Mouse (Mus musculus) liver, embryonic 14.5 days (tissue): ENCODE data around the gene Pde10a. TPM values are rescaled to one million over a fixed set of nuclear protein-coding genes. Genes with fewer than 3 reads are reported as not detected.

Source experiments
- ATAC-seq: fragments of 200-750 bp; cut with Nextera tagmentation; 2 replicates; pipeline ENCODE4 v1.8.0; 2017; ENCODE audit warnings: moderate number of reproducible peaks, mild to moderate bottlenecking, moderate library complexity; ENCODE audit not compliant: insufficient read depth
- DNase-seq, 3 experiments: peaks; one replicate each; pipeline ENCODE4 v3.0.0-alpha.2; 2012 to 2013; ENCODE audit warnings: low read depth in 3 of 3, low spot score in 3 of 3
- H3K27ac ChIP-seq: fragments of 300-500 bp; sonication (generic); 2 replicates; pipeline ENCODE4 v1.5.1; 2014; ENCODE audit warnings: moderate library complexity, mild to moderate bottlenecking, control low read depth, inconsistent platforms
- H3K27me3 ChIP-seq: fragments of 300-500 bp; sonication (generic); 2 replicates; pipeline ENCODE4 v1.6.1; 2014; ENCODE audit warnings: mild to moderate bottlenecking, low read length, moderate library complexity; ENCODE audit not compliant: control insufficient read depth, insufficient read depth
- H3K36me3 ChIP-seq: fragments of 300-500 bp; sonication (generic); replicated peaks from 2 replicates; pipeline ENCODE4 v1.6.1; 2014; ENCODE audit warnings: low read depth; ENCODE audit not compliant: control insufficient read depth, insufficient read depth
- H3K4me1 ChIP-seq, 2 experiments: fragments of 200-500 bp in 1 of 2; fragments of 300-500 bp in 1 of 2; sonication (generic) in 1 of 2; replicated peaks; 2 replicates each; pipeline ENCODE4 v1.6.1; 2012 to 2014; ENCODE audit warnings: antibody characterized with exemption in 1 of 2, inconsistent platforms in 1 of 2, low read length in 1 of 2; ENCODE audit not compliant: control insufficient read depth in 2 of 2, insufficient read depth in 2 of 2
- H3K4me2 ChIP-seq: fragments of 300-500 bp; sonication (generic); 2 replicates; pipeline ENCODE4 v1.6.1; 2014; ENCODE audit warnings: low read depth, mild to moderate bottlenecking, control low read depth, moderate library complexity
- H3K4me3 ChIP-seq, 2 experiments: fragments of 200-500 bp in 1 of 2; fragments of 300-500 bp in 1 of 2; sonication (generic) in 1 of 2; 2 replicates each; pipeline ENCODE4 v1.5.1; 2012 to 2014; ENCODE audit warnings: low read depth in 2 of 2, low read length in 2 of 2, mild to moderate bottlenecking in 2 of 2, control low read depth in 1 of 2, inconsistent platforms in 1 of 2, moderate library complexity in 1 of 2; ENCODE audit not compliant: insufficient read depth in 1 of 2
- H3K9ac ChIP-seq: fragments of 300-500 bp; sonication (generic); replicated peaks from 2 replicates; pipeline ENCODE4 v1.6.1; 2014; ENCODE audit warnings: mild to moderate bottlenecking, control low read depth, moderate library complexity
- H3K9me3 ChIP-seq: fragments of 300-500 bp; sonication (generic); 2 replicates; pipeline ENCODE4 v1.6.1; 2016; ENCODE audit warnings: low read length, mixed read lengths; ENCODE audit not compliant: control insufficient read depth
- CTCF ChIP-seq: IDR thresholded peaks from 2 replicates; pipeline ENCODE4 v1.5.1; 2016; ENCODE audit warnings: antibody characterized with exemption, low read depth, control low read depth
- EP300 ChIP-seq: IDR thresholded peaks from 2 replicates; pipeline ENCODE4 v1.6.1; 2016; ENCODE audit warnings: antibody characterized with exemption, low read depth
- WGBS: fragments of 180-500 bp; shearing (Covaris S2); extraction: QIAGEN DNeasy Blood & Tissue Kit; methylation state at CpG from one replicate; pipeline ENCODE4 v1.1.7; 2014; ENCODE audit not compliant: insufficient replicate concordance; 5-methylcytosine and 5-hydroxymethylcytosine counted together
- polyA plus RNA-seq, 2 experiments: library from polyadenylated mRNA; depleted of rRNA in 1 of 2; stranded (reverse) in 1 of 2; unstranded in 1 of 2; fragments of >200 nt; fragmentation: Nextera tagmentation in 1 of 2; extraction: Ambion mirVana in 1 of 2; gene quantifications; 2 replicates each; pipeline versions ENCODE4 v1.2.1 to v1.2.3; 2012 to 2014

Pde10a gene
- polyA plus RNA-seq, 2 experiments = 0.52 to 0.60 TPM

DNA sequence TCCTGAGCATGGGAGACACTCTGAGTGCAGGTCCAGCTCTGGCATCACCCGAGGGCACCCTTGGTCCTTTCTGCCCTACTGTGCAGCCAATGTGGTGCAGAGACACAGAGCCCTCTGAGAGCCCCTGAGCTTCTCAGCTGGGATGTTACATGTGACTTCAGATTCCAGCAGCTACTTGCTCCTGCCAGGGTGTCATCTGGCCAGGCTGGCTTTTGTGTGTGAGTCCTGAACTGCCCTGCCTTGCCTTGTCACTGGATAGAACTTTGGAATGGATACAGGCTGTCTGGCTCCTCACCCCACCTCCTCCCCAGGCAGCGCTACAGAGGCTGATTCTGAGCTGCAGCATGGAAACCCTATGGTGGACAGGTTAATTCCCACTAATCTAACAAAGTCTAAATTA lies 149.5 kb downstream of the Pde10a start:
- Histone ChIP-seq H3K4me2 (no peak overlapping the region), H3K4me3 (no peak overlapping the region), H3K27me3 (no peaks in the 10 kb centered on the region), H3K27ac (no peak overlapping the region), H3K9me3 (no peaks in the 10 kb centered on the region), H3K4me1 (no peaks in the 10 kb centered on the region), H3K36me3 (no peaks in the 10 kb centered on the region), H3K9ac (no peak overlapping the region)
- ATAC-seq (no peak), DNase-seq (no peak)
- TF ChIP-seq CTCF (no peak), EP300 (no peak)
- WGBS = 47% methylated on average over 2 of the region's 2 CpGs

DNA sequence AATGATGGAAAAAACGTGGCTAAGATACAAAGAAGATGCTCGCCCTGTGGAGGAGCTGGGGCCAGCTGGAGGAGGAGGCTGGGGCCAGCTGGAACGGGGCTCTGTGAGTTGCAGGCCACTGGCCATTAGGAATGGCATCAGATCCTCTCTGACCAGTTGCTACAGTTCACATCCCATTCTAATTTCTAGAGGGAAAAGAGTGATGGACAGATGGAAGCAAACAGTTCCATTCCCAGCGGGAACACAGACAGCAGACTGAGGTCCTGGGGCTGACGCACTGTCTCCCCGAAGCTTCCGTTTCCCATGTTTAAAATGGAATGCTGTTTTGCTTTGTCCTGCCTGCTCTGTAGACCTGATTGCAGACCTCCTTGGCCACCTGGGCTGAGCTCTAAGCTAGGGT lies 161.2 kb downstream of the Pde10a start:
- no peaks in the 10 kb centered on the region for H3K27me3 ChIP-seq
- no peaks in the 10 kb centered on the region for H3K9me3 ChIP-seq
- no peak for ATAC-seq
- no peak for DNase-seq
- H3K4me1 ChIP-seq = no peaks in the 10 kb centered on the region; a peak in 1 of 4 replicates
- no peak overlapping the region for H3K27ac ChIP-seq
- no peak overlapping the region for H3K9ac ChIP-seq
- no peak overlapping the region for H3K4me3 ChIP-seq
- H3K36me3 ChIP-seq = no peaks in the 10 kb centered on the region
- TF ChIP-seq CTCF = no peak
- no peak for TF ChIP-seq EP300
- H3K4me2 ChIP-seq = no peak overlapping the region
- 60% methylated on average over 7 of the region's 7 CpGs for WGBS

DNA sequence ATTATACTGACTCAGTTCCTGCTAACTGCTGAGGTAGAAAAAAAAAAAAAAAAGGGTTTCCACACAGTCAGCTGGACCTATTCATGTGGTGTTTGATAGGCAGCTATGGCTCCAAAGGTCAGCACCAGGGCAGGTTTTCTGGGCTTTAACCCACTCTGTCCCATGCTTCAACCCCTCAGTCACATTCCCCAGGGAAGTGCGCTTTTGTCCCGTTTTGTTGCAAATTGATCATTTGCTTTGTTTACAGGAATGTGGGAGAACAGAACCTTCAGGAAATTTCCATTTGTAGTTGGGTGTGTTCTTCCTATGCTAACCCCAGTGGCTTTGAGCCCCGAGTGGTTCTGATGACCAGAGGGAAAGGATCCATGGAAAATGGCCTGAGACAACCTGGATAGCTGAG lies 162.9 kb downstream of the Pde10a start:
- Histone ChIP-seq H3K27ac (no peak overlapping the region), H3K4me3 (no peak overlapping the region), H3K27me3 (no peaks in the 10 kb centered on the region), H3K4me2 (no peak overlapping the region), H3K9ac (no peak overlapping the region), H3K4me1 (no peaks in the 10 kb centered on the region; a peak in 1 of 4 replicates), H3K9me3 (no peaks in the 10 kb centered on the region), H3K36me3 (no peaks in the 10 kb centered on the region)
- no peak for DNase-seq
- TF ChIP-seq CTCF = no peak
- TF ChIP-seq EP300 = no peak
- 50% methylated on average over 3 of the region's 3 CpGs for WGBS
- ATAC-seq = no peak

DNA sequence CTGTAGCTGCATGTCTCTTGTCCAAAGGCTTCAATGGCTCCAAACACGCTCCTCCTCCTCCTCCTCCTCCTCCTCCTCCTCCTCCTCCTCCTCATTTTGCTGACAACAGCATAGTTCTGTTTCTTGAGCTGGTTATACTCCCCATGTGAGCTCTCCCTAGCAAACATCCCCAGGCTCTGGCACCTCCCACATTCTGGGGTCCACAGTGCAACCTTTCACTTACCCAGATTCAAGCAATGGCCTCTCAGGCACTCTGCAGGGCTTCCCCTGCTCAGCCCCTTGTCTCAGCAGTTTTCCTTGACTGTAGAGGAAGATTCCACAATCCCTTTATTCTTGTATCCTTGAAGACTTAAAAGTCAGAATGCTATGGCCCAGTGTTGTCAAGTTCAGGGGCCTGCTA lies 173.1 kb downstream of the Pde10a start:
- DNase-seq (no peak), ATAC-seq (no peak)
- Histone ChIP-seq H3K27me3 (no peaks in the 10 kb centered on the region), H3K4me3 (no peak overlapping the region), H3K9ac (no peak overlapping the region), H3K9me3 (no peaks in the 10 kb centered on the region), H3K4me1 (no peaks in the 10 kb centered on the region), H3K36me3 (no peaks in the 10 kb centered on the region), H3K27ac (no peak overlapping the region), H3K4me2 (no peak overlapping the region)
- TF ChIP-seq CTCF (no peak), EP300 (no peak)
- 50% methylated on average over 1 of the region's 1 CpGs for WGBS

DNA sequence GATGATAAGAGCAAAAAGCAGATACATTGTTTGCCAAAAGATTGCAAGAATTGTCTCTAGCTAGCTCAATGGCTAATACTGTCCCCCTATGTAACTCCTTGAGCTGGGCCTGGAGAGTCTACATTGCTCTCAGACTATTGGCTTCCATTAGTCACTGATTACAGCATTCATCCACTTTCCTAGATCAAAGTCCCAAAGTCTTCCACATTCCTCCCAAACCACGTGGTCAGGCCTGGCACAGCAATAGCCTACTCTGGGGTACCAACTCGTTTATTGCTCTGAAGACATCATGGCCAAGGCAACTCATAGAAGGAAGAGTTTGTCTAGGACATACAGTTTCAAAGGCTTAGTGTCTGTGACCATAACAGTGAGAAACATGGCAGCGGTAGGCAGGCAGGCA lies 173.6 kb downstream of the Pde10a start:
- 32% methylated on average over 3 of the region's 3 CpGs for WGBS
- no peaks in the 10 kb centered on the region for H3K4me1 ChIP-seq

DNA sequence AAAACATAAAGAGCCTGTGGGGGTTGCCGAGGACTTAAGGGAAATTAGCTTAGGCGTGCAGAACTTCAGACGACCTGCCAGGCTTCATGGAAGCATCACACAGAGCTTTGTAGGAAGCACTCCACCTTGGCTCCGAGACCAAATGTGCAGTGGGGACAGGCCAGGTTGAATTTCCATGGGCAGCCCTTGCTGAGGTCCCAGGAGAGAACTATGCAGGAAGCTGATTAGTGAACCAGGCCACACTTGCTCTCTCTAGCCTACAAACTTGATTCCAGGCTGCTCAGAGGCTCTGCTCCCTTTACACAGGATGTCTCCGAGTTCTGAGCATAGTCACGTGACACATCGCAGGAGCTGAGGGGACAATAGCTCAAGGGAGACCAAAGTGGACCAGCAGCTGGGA lies 175.9 kb downstream of the Pde10a start:
- TF ChIP-seq CTCF (no peak), EP300 (no peak)
- no peaks in the 10 kb centered on the region for H3K9me3 ChIP-seq
- no peak overlapping the region for H3K4me3 ChIP-seq
- no peaks in the 10 kb centered on the region for H3K27me3 ChIP-seq
- H3K4me1 ChIP-seq = no peaks in the 10 kb centered on the region
- DNase-seq (no peak), ATAC-seq (no peak)
- H3K36me3 ChIP-seq = no peaks in the 10 kb centered on the region
- 52% methylated on average over 7 of the region's 7 CpGs for WGBS
- no peak overlapping the region for H3K27ac ChIP-seq
- H3K9ac ChIP-seq = no peak overlapping the region
- no peak overlapping the region for H3K4me2 ChIP-seq

More for the DNA sequence above, 173.6 kb downstream of the Pde10a start:
- ATAC-seq (no peak), DNase-seq (no peak)
- no peaks in the 10 kb centered on the region for H3K9me3 ChIP-seq
- no peaks in the 10 kb centered on the region for H3K27me3 ChIP-seq
- TF ChIP-seq CTCF (no peak), EP300 (no peak)
- H3K4me2 ChIP-seq = no peak overlapping the region
- no peaks in the 10 kb centered on the region for H3K36me3 ChIP-seq
- no peak overlapping the region for H3K27ac ChIP-seq
- no peak overlapping the region for H3K4me3 ChIP-seq
- no peak overlapping the region for H3K9ac ChIP-seq
